Mouse (Mus musculus) CH12.LX (cell line): ENCODE results near the gene Ofcc1. TPM values are rescaled to one million over a fixed set of nuclear protein-coding genes. Genes with fewer than 3 reads are reported as not detected.

Experiments used
- DNase-seq: peaks from one replicate; pipeline ENCODE4 v3.0.0-alpha.2; 2013; ENCODE audit errors: extremely low read depth
- H3K27ac ChIP-seq: 2 replicates; pipeline ENCODE4 v1.5.1; 2012; ENCODE audit warnings: low read depth, mild to moderate bottlenecking, control low read depth, moderate library complexity; ENCODE audit not compliant: insufficient read depth
- H3K27me3 ChIP-seq: replicated peaks from 2 replicates; pipeline ENCODE3; 2012; ENCODE audit warnings: inconsistent platforms
- H3K36me3 ChIP-seq, 2 experiments: replicated peaks in 1 of 2; 2 replicates each; pipeline versions ENCODE3 to v1.6.1; 2012; ENCODE audit warnings: inconsistent platforms in 1 of 2, low read length in 1 of 2, mild to moderate bottlenecking in 1 of 2, mixed read lengths in 1 of 2, moderate library complexity in 1 of 2; ENCODE audit not compliant: control insufficient read depth in 1 of 2, insufficient read depth in 1 of 2
- H3K4me1 ChIP-seq, 2 experiments: 2 replicates each; pipeline ENCODE4 v1.6.1; 2012; ENCODE audit warnings: inconsistent platforms in 1 of 2, moderate library complexity in 1 of 2; ENCODE audit not compliant: insufficient read depth in 2 of 2, control insufficient read depth in 1 of 2
- H3K4me2 ChIP-seq: 2 replicates; pipeline ENCODE4 v1.6.1; 2012; ENCODE audit warnings: low read depth, mild to moderate bottlenecking, control low read depth; ENCODE audit not compliant: poor library complexity, insufficient read depth, severe bottlenecking
- H3K4me3 ChIP-seq, 3 experiments: fragments of 150-350 bp in 1 of 3; sonication (generic) in 1 of 3; replicated peaks in 1 of 3; 2 replicates each; pipeline versions ENCODE3 to v1.5.1; 2011 to 2012; ENCODE audit warnings: low read depth in 2 of 3, low read length in 2 of 3, mild to moderate bottlenecking in 2 of 3, moderate library complexity in 2 of 3, control low read depth in 1 of 3, improper control_type of control experiment in 1 of 3, inconsistent platforms in 1 of 3, mixed read lengths in 1 of 3; ENCODE audit not compliant: poor library complexity in 1 of 3
- H3K79me2 ChIP-seq: replicated peaks from 2 replicates; pipeline ENCODE4 v1.6.1; 2012; ENCODE audit warnings: mild to moderate bottlenecking, moderate library complexity; ENCODE audit not compliant: control insufficient read depth, poor library complexity, insufficient read depth, severe bottlenecking; ENCODE audit errors: extremely low read depth
- H3K9ac ChIP-seq: 2 replicates; pipeline ENCODE4 v1.6.1; 2012; ENCODE audit warnings: low read depth, mild to moderate bottlenecking, control low read depth, moderate library complexity; ENCODE audit not compliant: insufficient read depth
- H3K9me3 ChIP-seq: replicated peaks from 2 replicates; pipeline ENCODE3; 2012; ENCODE audit warnings: low read length, inconsistent platforms, mixed read lengths
- BHLHE40 ChIP-seq: IDR thresholded peaks from 2 replicates; pipeline ENCODE4 v1.6.1; 2011; ENCODE audit warnings: mild to moderate bottlenecking, low read depth, low read length, improper control_type of control experiment
- CTCF ChIP-seq, 2 experiments: IDR thresholded peaks in 1 of 2; conservative IDR thresholded peaks in 1 of 2; 2 replicates each; pipeline ENCODE4 v1.5.1; 2011 to 2012; ENCODE audit warnings: low read depth in 2 of 2, low read length in 2 of 2, improper control_type of control experiment in 1 of 2, inconsistent platforms in 1 of 2, mild to moderate bottlenecking in 1 of 2, moderate library complexity in 1 of 2
- E2F4 ChIP-seq: IDR thresholded peaks from 2 replicates; pipeline ENCODE4 v1.6.1; 2011; ENCODE audit warnings: low read depth, low read length, improper control_type of control experiment; ENCODE audit not compliant: insufficient replicate concordance
- EP300 ChIP-seq: IDR thresholded peaks from 2 replicates; pipeline ENCODE4 v1.6.1; 2011; ENCODE audit warnings: low read length, improper control_type of control experiment
- GABPA ChIP-seq: IDR thresholded peaks from 2 replicates; pipeline ENCODE4 v1.6.1; 2012; ENCODE audit warnings: low read depth, low read length, improper control_type of control experiment, inconsistent platforms; ENCODE audit not compliant: insufficient replicate concordance
- HCFC1 ChIP-seq: IDR thresholded peaks from 2 replicates; pipeline ENCODE4 v1.6.1; 2012; ENCODE audit warnings: low read depth, mild to moderate bottlenecking, inconsistent platforms, low read length, improper control_type of control experiment
- IRF4 ChIP-seq: IDR thresholded peaks from 2 replicates; pipeline ENCODE4 v1.6.1; 2014; ENCODE audit warnings: low read depth, mild to moderate bottlenecking, inconsistent platforms, low read length, improper control_type of control experiment
- JUND ChIP-seq: conservative IDR thresholded peaks from 2 replicates; pipeline ENCODE4 v1.6.1; 2011; ENCODE audit warnings: low read depth, low read length, improper control_type of control experiment
- MAFK ChIP-seq: IDR thresholded peaks from 2 replicates; pipeline ENCODE4 v1.6.1; 2011; ENCODE audit warnings: low read length, improper control_type of control experiment; ENCODE audit not compliant: insufficient replicate concordance
- MAX ChIP-seq: IDR thresholded peaks from 2 replicates; pipeline ENCODE4 v1.6.1; 2011; ENCODE audit warnings: low read length, improper control_type of control experiment
- MAZ ChIP-seq: IDR thresholded peaks from 2 replicates; pipeline ENCODE4 v1.6.1; 2012; ENCODE audit warnings: low read depth, mild to moderate bottlenecking, inconsistent platforms, low read length, improper control_type of control experiment, moderate library complexity
- MEF2A ChIP-seq: IDR thresholded peaks from 2 replicates; pipeline ENCODE4 v1.6.1; 2014; ENCODE audit warnings: low read depth, mild to moderate bottlenecking, inconsistent platforms, low read length, improper control_type of control experiment, borderline replicate concordance
- NELFE ChIP-seq: IDR thresholded peaks from 2 replicates; pipeline ENCODE4 v1.6.1; 2011; ENCODE audit warnings: low read depth, low read length, improper control_type of control experiment
- NRF1 ChIP-seq: IDR thresholded peaks from 2 replicates; pipeline ENCODE4 v1.6.1; 2014; ENCODE audit warnings: low read depth, mild to moderate bottlenecking, inconsistent platforms, low read length, improper control_type of control experiment, moderate library complexity
- PAX5 ChIP-seq: IDR thresholded peaks from 2 replicates; pipeline ENCODE4 v1.6.1; 2012; ENCODE audit warnings: low read length, inconsistent platforms, mixed read lengths
- POLR2AphosphoS2 ChIP-seq: IDR thresholded peaks from 2 replicates; pipeline ENCODE4 v1.6.1; 2011; ENCODE audit warnings: low read depth, low read length, improper control_type of control experiment
- RAD21 ChIP-seq: IDR thresholded peaks from 2 replicates; pipeline ENCODE4 v1.6.1; 2011; ENCODE audit warnings: low read depth, mild to moderate bottlenecking, low read length, improper control_type of control experiment, moderate library complexity
- RCOR1 ChIP-seq: conservative IDR thresholded peaks from 2 replicates; pipeline ENCODE4 v1.6.1; 2012; ENCODE audit warnings: low read depth, mild to moderate bottlenecking, inconsistent platforms, low read length, improper control_type of control experiment
- SIN3A ChIP-seq: IDR thresholded peaks from 2 replicates; pipeline ENCODE4 v1.6.1; 2012; ENCODE audit warnings: low read length, improper control_type of control experiment, inconsistent platforms
- ZKSCAN1 ChIP-seq: IDR thresholded peaks from 2 replicates; pipeline ENCODE4 v1.6.1; 2012; ENCODE audit warnings: low read depth, inconsistent platforms, low read length, improper control_type of control experiment, borderline replicate concordance
- dilution Hi-C: fragments of 300-500 bp; cut with MboI; formaldehyde crosslinking; loops from 2 replicates; pipeline ENCODE4 v1.14.3; 2020; ENCODE audit warnings: low sequenced_read_pairs; ENCODE audit not compliant: extremely low pct_unique_long_range_greater_than_20kb, extremely low pct_ligation_motif_present
- in situ Hi-C: fragments of 300-500 bp; cut with MboI; formaldehyde crosslinking; loops from 3 replicates; pipeline ENCODE4 v1.14.3; 2019; ENCODE audit warnings: low sequenced_read_pairs, low pct_ligation_motif_present, low pct_unique_long_range_greater_than_20kb, mixed read lengths
- polyA plus RNA-seq: library from polyadenylated mRNA; unstranded; fragments of >175 nt; gene quantifications from 2 replicates; pipeline ENCODE4 v1.2.1, GENCODE M21; 2012; ENCODE audit warnings: low read depth; ENCODE audit not compliant: insufficient read length
- total RNA-seq, 2 experiments: library from RNA; depleted of rRNA; stranded (reverse); fragments of 300-350 nt in 1 of 2; fragments of >200 nt in 1 of 2; gene quantifications; 2 replicates each; pipeline ENCODE4 v1.2.3; 2012 to 2014

Gene Ofcc1
- total and polyA plus RNA-seq, 3 experiments: not detected

DNA sequence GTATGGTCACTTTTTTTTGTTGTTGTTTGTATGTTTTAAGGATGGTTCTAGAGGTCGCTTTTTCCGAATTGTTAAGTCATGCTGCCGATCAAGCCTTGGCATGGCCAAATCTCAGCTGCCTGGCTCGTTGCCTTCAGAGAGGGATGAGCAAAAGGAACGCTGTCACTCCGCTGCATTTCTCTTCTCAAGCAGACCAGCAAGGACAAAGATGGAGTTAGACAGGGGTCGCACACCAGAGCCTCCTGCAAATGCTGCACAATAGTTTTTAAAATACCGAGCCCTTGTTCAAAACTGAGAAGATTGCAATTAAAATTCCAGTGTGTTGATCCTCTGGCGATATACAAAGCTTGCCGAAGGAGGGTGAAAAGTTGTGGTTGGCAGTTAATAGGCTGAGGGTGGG is 70.4 kb downstream of the Ofcc1 start:
- H3K27ac ChIP-seq: no peak overlapping the region
- dilution Hi-C loops (no loop called here), in situ Hi-C loops (no loop called here)
- H3K9ac ChIP-seq: no peak overlapping the region
- TF ChIP-seq ZKSCAN1 (no peak), GABPA (no peak), HCFC1 (no peak), PAX5 (no peak), MAZ (no peak), CTCF (conservative IDR thresholded peaks at IDR 0.05 in 1 of 2, IDR thresholded peaks at IDR 0.05 in 1 of 2; ENCODE audit: low read depth in 2 of 2, low read length in 2 of 2) (no peak)
- no peak overlapping the region for H3K4me2 ChIP-seq
- H3K9me3 ChIP-seq: no peaks in the 10 kb centered on the region
- no peaks in the 10 kb centered on the region for H3K79me2 ChIP-seq
- no peaks in the 10 kb centered on the region for H3K27me3 ChIP-seq
- DNase-seq: no peak
- H3K36me3 ChIP-seq: no peaks in the 10 kb centered on the region
- peaks cover 0 to 4% of the 10 kb centered on the region in 2 experiments; a peak in 1 of 4 replicates for H3K4me1 ChIP-seq
- no peak overlapping the region for H3K4me3 ChIP-seq

DNA sequence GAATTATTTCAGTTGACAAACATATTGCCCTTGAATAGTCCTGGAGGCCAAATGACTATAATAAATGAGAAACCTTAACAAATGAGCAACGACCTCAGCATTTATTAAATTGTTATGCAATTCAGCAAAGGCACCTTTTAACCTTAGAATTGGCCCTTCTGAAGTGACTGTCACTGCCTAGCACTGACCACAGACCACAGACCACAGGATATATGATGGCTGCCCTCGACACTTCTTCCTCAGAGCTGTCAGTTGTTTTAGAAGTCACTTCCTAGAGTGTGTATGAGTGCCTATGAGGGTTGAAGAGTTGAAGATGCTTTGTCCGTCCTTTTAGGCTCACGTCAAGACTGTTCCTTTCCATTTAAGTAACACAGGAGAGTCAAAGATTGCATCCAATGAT is 72.6 kb downstream of the Ofcc1 start:
- H3K4me2 ChIP-seq: no peak overlapping the region
- dilution Hi-C loops: no loop called here
- H3K4me3 ChIP-seq: no peak overlapping the region
- peak; percentile 17 for DNase-seq
- no peak overlapping the region for H3K9ac ChIP-seq
- in situ Hi-C loops: no loop called here
- TF ChIP-seq MEF2A: no peak
- no peak for TF ChIP-seq MAZ
- no peak for TF ChIP-seq NRF1
- TF ChIP-seq MAFK: no peak
- no peak for TF ChIP-seq RAD21
- no peak for TF ChIP-seq HCFC1
- no peak for TF ChIP-seq EP300
- no peak for TF ChIP-seq NELFE
- TF ChIP-seq IRF4: no peak
- no peak for TF ChIP-seq ZKSCAN1
- no peak for TF ChIP-seq POLR2AphosphoS2
- no peak for TF ChIP-seq MAX
- no peak for TF ChIP-seq E2F4
- no peak for TF ChIP-seq BHLHE40
- TF ChIP-seq JUND: no peak
- TF ChIP-seq RCOR1: no peak
- TF ChIP-seq CTCF (conservative IDR thresholded peaks at IDR 0.05 in 1 of 2, IDR thresholded peaks at IDR 0.05 in 1 of 2; ENCODE audit: low read depth in 2 of 2, low read length in 2 of 2): no peak
- TF ChIP-seq PAX5: no peak
- TF ChIP-seq SIN3A: no peak
- no peak for TF ChIP-seq GABPA
- no peak overlapping the region for H3K27ac ChIP-seq
- H3K4me1 ChIP-seq: peaks cover 0 to 4% of the 10 kb centered on the region in 2 experiments; a peak in 1 of 4 replicates
- H3K36me3 ChIP-seq: no peaks in the 10 kb centered on the region
- H3K9me3 ChIP-seq: no peaks in the 10 kb centered on the region
- H3K79me2 ChIP-seq: no peaks in the 10 kb centered on the region
- H3K27me3 ChIP-seq: no peaks in the 10 kb centered on the region
